Mouse (Mus musculus): ENCODE measurements at regions not wholly inside any gene's neighbourhood (a gene's known extent, or its start where the extent isn't known, plus 50 kb on each side); places are given as distances from the start of the nearest gene placed in this dataset.

- TF ChIP-seq CTCF (IDR thresholded peaks at IDR 0.05; ENCODE audit: insufficient read depth, low read length) (no peak), POLR2A (IDR thresholded peaks at IDR 0.05; ENCODE audit: borderline replicate concordance, extremely low read depth, low read depth, low read length) (no peak)
These were observed 1007.2 kb downstream of the Efnb2 start for GRCm38 (mm10) chr8:7653804-7654203.
